Mouse (Mus musculus) midbrain, postnatal 0 days (tissue): ENCODE results near the gene Ptprs. TPM values are rescaled to one million over a fixed set of nuclear protein-coding genes. Genes with fewer than 3 reads are reported as not detected.
A peak's percentile ranks its signal among the peaks of the same experiment; 100 is the strongest.

ENCODE experiments used
- ATAC-seq: fragments of 200-750 bp; cut with Nextera tagmentation; 2 replicates; pipeline ENCODE4 v1.8.0; 2017; ENCODE audit warnings: moderate number of reproducible peaks, mild to moderate bottlenecking, moderate TSS enrichment, moderate library complexity; ENCODE audit not compliant: low FRiP score
- DNase-seq: peaks from one replicate; pipeline ENCODE4 v3.0.0-alpha.2; 2015; ENCODE audit warnings: low spot score
- H3K27ac ChIP-seq: fragments of 300-500 bp; sonication (generic); 2 replicates; pipeline ENCODE4 v1.5.1; 2014; ENCODE audit warnings: low read depth, mild to moderate bottlenecking, low read length, mixed read lengths
- H3K27me3 ChIP-seq: fragments of 300-500 bp; sonication (generic); 2 replicates; pipeline ENCODE4 v1.6.1; 2014; ENCODE audit warnings: low read length, control low read depth, mixed read lengths; ENCODE audit not compliant: insufficient read depth
- H3K36me3 ChIP-seq: fragments of 300-500 bp; sonication (generic); 2 replicates; pipeline ENCODE4 v1.6.1; 2014; ENCODE audit warnings: low read length, control low read depth, mixed read lengths; ENCODE audit not compliant: insufficient read depth
- H3K4me1 ChIP-seq: fragments of 300-500 bp; sonication (generic); 2 replicates; pipeline ENCODE4 v1.6.1; 2014; ENCODE audit warnings: mild to moderate bottlenecking, control low read depth, antibody characterized with exemption, low read length, mixed read lengths; ENCODE audit not compliant: insufficient read depth
- H3K4me2 ChIP-seq: fragments of 300-500 bp; sonication (generic); 2 replicates; pipeline ENCODE4 v1.6.1; 2014; ENCODE audit warnings: low read depth, mild to moderate bottlenecking, low read length, mixed read lengths; ENCODE audit not compliant: poor library complexity, severe bottlenecking
- H3K4me3 ChIP-seq: fragments of 300-500 bp; sonication (generic); 2 replicates; pipeline ENCODE4 v1.5.1; 2014; ENCODE audit warnings: low read depth, mild to moderate bottlenecking, low read length, moderate library complexity
- H3K9ac ChIP-seq: fragments of 300-500 bp; sonication (generic); replicated peaks from 2 replicates; pipeline ENCODE4 v1.6.1; 2014; ENCODE audit warnings: mild to moderate bottlenecking, low read length, moderate library complexity, mixed read lengths; ENCODE audit not compliant: poor library complexity, severe bottlenecking
- H3K9me3 ChIP-seq: fragments of 300-500 bp; sonication (generic); 2 replicates; pipeline ENCODE4 v1.6.1; 2016; ENCODE audit warnings: low read length, control low read depth
- CTCF ChIP-seq: IDR thresholded peaks from 2 replicates; pipeline ENCODE4 v1.5.1; 2016; ENCODE audit warnings: antibody characterized with exemption, mild to moderate bottlenecking
- WGBS: fragments of 180-500 bp; shearing (Covaris S2); extraction: QIAGEN DNeasy Blood & Tissue Kit; methylation state at CpG from one replicate; pipeline ENCODE4 v1.1.7; 2014; 5-methylcytosine and 5-hydroxymethylcytosine counted together
- polyA plus RNA-seq: library from polyadenylated mRNA; unstranded; fragments of >200 nt; fragmentation: Nextera tagmentation; extraction: Ambion mirVana; gene quantifications from 2 replicates; pipeline ENCODE4 v1.2.1, GENCODE M21; 2015
- total RNA-seq: library from RNA; depleted of rRNA; stranded (reverse); fragments of >200 nt; gene quantifications from 2 replicates; pipeline ENCODE4 v1.2.3, GENCODE M21; 2014

The Ptprs gene
- total and polyA plus RNA-seq, 2 experiments from 2014 or later = 225 to 716 TPM

- Histone ChIP-seq H3K4me1 (0 out of 2 replicates have a peak, but pooled peaks cover 7% of the 10 kb centered on the region), H3K36me3 (peaks cover 42% of the 10 kb centered on the region), H3K27me3 (no peaks in the 10 kb centered on the region), H3K4me3 (no peak overlapping the region), H3K9me3 (no peaks in the 10 kb centered on the region), H3K9ac (0 out of 2 replicates have a peak overlapping the region, but pooled peaks have one; percentile 19), H3K4me2 (no peak overlapping the region), H3K27ac (peak overlapping the region; percentile 69; the same call in 1 of the 2 replicates)
- 26% methylated on average over 8 of the region's 8 CpGs for WGBS
- TF ChIP-seq CTCF = no peak
- no peak for DNase-seq
- ATAC-seq = 0 out of 2 replicates have a peak, but pooled peaks have one; percentile 15
These were observed 66.5 kb downstream of the Ptprs start for GRCm38 (mm10) chr17:56409759-56410158.

GRCm38 (mm10) chr17:56408965-56409625 lies 67.2 kb downstream of the Ptprs start:
- Histone ChIP-seq H3K4me1 (0 out of 2 replicates have a peak, but pooled peaks cover 7% of the 10 kb centered on the region), H3K4me3 (no peak overlapping the region), H3K36me3 (peaks cover 37% of the 10 kb centered on the region), H3K27ac (peak overlapping the region; percentile 69), H3K4me2 (no peak overlapping the region), H3K9ac (0 out of 2 replicates have a peak overlapping the region, but pooled peaks have one; percentile 19), H3K9me3 (no peaks in the 10 kb centered on the region), H3K27me3 (no peaks in the 10 kb centered on the region)
- DNase-seq (peak; percentile 41), ATAC-seq (0 out of 2 replicates have a peak, but pooled peaks have one; percentile 29)
- no peak for TF ChIP-seq CTCF
- WGBS = 29% methylated on average over 13 of the region's 13 CpGs

- 43% methylated on average over 8 of the region's 8 CpGs for WGBS
- Histone ChIP-seq H3K36me3 (peaks cover 34% of the 10 kb centered on the region), H3K4me3 (no peak overlapping the region), H3K9me3 (no peaks in the 10 kb centered on the region), H3K4me1 (0 out of 2 replicates have a peak, but pooled peaks cover 7% of the 10 kb centered on the region), H3K27me3 (no peaks in the 10 kb centered on the region), H3K27ac (peak overlapping the region; percentile 32; the same call in 1 of the 2 replicates), H3K9ac (no peak overlapping the region), H3K4me2 (no peak overlapping the region)
- TF ChIP-seq CTCF = no peak
- ATAC-seq (no peak), DNase-seq (no peak)
These were observed 68.9 kb downstream of the Ptprs start for GRCm38 (mm10) chr17:56407379-56407778.

GRCm38 (mm10) chr17:56406878-56407277 lies 69.4 kb downstream of the Ptprs start:
- H3K9ac ChIP-seq = no peak overlapping the region
- 0 out of 2 replicates have a peak, but pooled peaks cover 7% of the 10 kb centered on the region for H3K4me1 ChIP-seq
- DNase-seq (no peak), ATAC-seq (no peak)
- no peak overlapping the region for H3K4me3 ChIP-seq
- no peak for TF ChIP-seq CTCF
- no peaks in the 10 kb centered on the region for H3K27me3 ChIP-seq
- no peak overlapping the region for H3K4me2 ChIP-seq
- peaks cover 34% of the 10 kb centered on the region for H3K36me3 ChIP-seq
- peak overlapping the region; percentile 69 for H3K27ac ChIP-seq
- no peaks in the 10 kb centered on the region for H3K9me3 ChIP-seq
- 54% methylated on average over 4 of the region's 4 CpGs for WGBS

GRCm38 (mm10) chr17:56405856-56406840 lies 70.1 kb downstream of the Ptprs start:
- Histone ChIP-seq H3K9me3 (no peaks in the 10 kb centered on the region), H3K9ac (no peak overlapping the region), H3K4me3 (no peak overlapping the region), H3K27me3 (no peaks in the 10 kb centered on the region), H3K4me2 (no peak overlapping the region), H3K27ac (peak overlapping the region; percentile 69), H3K4me1 (0 out of 2 replicates have a peak, but pooled peaks cover 7% of the 10 kb centered on the region), H3K36me3 (peaks cover 34% of the 10 kb centered on the region)
- DNase-seq (peak; percentile 26), ATAC-seq (no peak)
- TF ChIP-seq CTCF = no peak
- 83% methylated on average over 14 of the region's 14 CpGs for WGBS
